Mouse (Mus musculus) left cerebral cortex, adult 8-10 months (tissue): ENCODE data around the gene Gm29094. TPM values are rescaled to one million over a fixed set of nuclear protein-coding genes. Genes with fewer than 3 reads are reported as not detected.
"Not testable (repeated sequence)": the region's sequence is repeated elsewhere in the genome, so short reads cannot be mapped to it uniquely, and the experiment has no call there.

ENCODE experiments used
- DNase-seq, 2 experiments: peaks; one replicate each; pipeline ENCODE4 v3.0.0; 2022; ENCODE audit warnings: low spot score in 2 of 2
- total RNA-seq, 4 experiments: library from RNA; stranded (reverse); gene quantifications; 2 replicates each; pipeline ENCODE4 v1.2.4; 2022

The Gm29094 gene
- 1 to 10 TPM in 1 of 4 experiments, under 1 TPM in 1, not detected in 2; 0.70 to 2.3 TPM for total RNA-seq

GRCm38 (mm10) chr9:89198969-89199416, at the start of gene Gm29094, which contains the start of gene Bcl2a1b:
Gene Gm29094, plus strand, starts transcription at chr9:89199379.
Gene Bcl2a1b, plus strand, starts transcription at chr9:89199209.
- DNase-seq = not testable (repeated sequence)

- DNase-seq = not testable (repeated sequence)
Observed at GRCm38 (mm10) chr9:89172539-89172938, 26.6 kb upstream of the Gm29094 start.

GRCm38 (mm10) chr9:89178833-89179232, 20.3 kb upstream of the Gm29094 start:
- DNase-seq = peak; percentile 24 to 74

- DNase-seq = not testable (repeated sequence)
Observed at GRCm38 (mm10) chr9:89179469-89179868, 19.7 kb upstream of the Gm29094 start.

GRCm38 (mm10) chr9:89187006-89187405, 12.2 kb upstream of the Gm29094 start:
- not testable (repeated sequence) for DNase-seq

- DNase-seq = not testable (repeated sequence)
Observed at GRCm38 (mm10) chr9:89195483-89195882, 3.7 kb upstream of the Gm29094 start.

GRCm38 (mm10) chr9:89197509-89197908, 1.7 kb upstream of the Gm29094 start:
- not testable (repeated sequence) for DNase-seq

- not testable (repeated sequence) for DNase-seq
Observed at GRCm38 (mm10) chr9:89198349-89198748, 830 bp upstream of the Gm29094 start.

- DNase-seq = not testable (repeated sequence)
Observed at GRCm38 (mm10) chr9:89202256-89202655, 3.1 kb downstream of the Gm29094 start.

- not testable (repeated sequence) for DNase-seq
Observed at GRCm38 (mm10) chr9:89208939-89209338, 9.8 kb downstream of the Gm29094 start.

GRCm38 (mm10) chr9:89210353-89211064, 11.3 kb downstream of the Gm29094 start, which contains the start of gene Mthfs:
Gene Mthfs, plus strand, starts transcription at chr9:89210676.
- DNase-seq = not testable (repeated sequence)

- peak; percentile 95 to 96 for DNase-seq
Observed at GRCm38 (mm10) chr9:89211065-89211858, 12.1 kb downstream of the Gm29094 start.

GRCm38 (mm10) chr9:89212428-89212827, 13.2 kb downstream of the Gm29094 start:
- DNase-seq = not testable (repeated sequence)

- DNase-seq = not testable (repeated sequence)
Observed at GRCm38 (mm10) chr9:89218174-89218573, 19.0 kb downstream of the Gm29094 start.

GRCm38 (mm10) chr9:89219668-89220067, 20.5 kb downstream of the Gm29094 start:
- not testable (repeated sequence) for DNase-seq

- not testable (repeated sequence) for DNase-seq
Observed at GRCm38 (mm10) chr9:89220704-89221287, 21.6 kb downstream of the Gm29094 start.

- DNase-seq = no peak
Observed at GRCm38 (mm10) chr9:89226071-89226470, 26.9 kb downstream of the Gm29094 start.

GRCm38 (mm10) chr9:89228122-89228521, 28.9 kb downstream of the Gm29094 start:
- no peak for DNase-seq

- peak; percentile 15 to 34 for DNase-seq
Observed at GRCm38 (mm10) chr9:89230897-89231497, 31.8 kb downstream of the Gm29094 start.

GRCm38 (mm10) chr9:89237131-89237530, 38.0 kb downstream of the Gm29094 start:
- DNase-seq = not testable (repeated sequence)

- not testable (repeated sequence) for DNase-seq
Observed at GRCm38 (mm10) chr9:89238976-89239505, 39.9 kb downstream of the Gm29094 start.
